Mouse (Mus musculus) activated CD4-positive, CD25-positive, alpha-beta regulatory T cell (primary cell): ENCODE results near the gene Vim. TPM values are rescaled to one million over a fixed set of nuclear protein-coding genes. Genes with fewer than 3 reads are reported as not detected.

Experiments
- polyA plus RNA-seq, 2 experiments: library from polyadenylated mRNA; unstranded; fragments of 100-300 nt; shearing (Covaris generic); gene quantifications; one replicate each; pipeline ENCODE4 v1.2.1; 2017

Gene Vim
- 100 to 1,000 TPM; 590 to 879 TPM for polyA plus RNA-seq

GRCm38 (mm10) chr2:13573408-13574065, at the start of gene Vim:
Gene Vim, plus strand, starts transcription at chr2:13573927.

GRCm38 (mm10) chr2:13544193-13544824, 29.4 kb upstream of the Vim start, which contains the start of gene Trdmt1:
Gene Trdmt1, minus strand, starts transcription at chr2:13544668.

Other genes starting within 250 kb of the Vim start
- under 1 TPM; 0.11 to 0.31 TPM for gene Cubn, start 82.1 kb upstream of the Vim start, polyA plus RNA-seq
- gene Trdmt1, start 29.3 kb upstream of the Vim start, polyA plus RNA-seq, result 10 to 100 TPM; 12.5 to 14.0 TPM
- 10 to 100 TPM; 28.6 to 47.8 TPM for gene St8sia6, start 220.1 kb downstream of the Vim start, polyA plus RNA-seq